Mouse (Mus musculus): ENCODE measurements around the gene Ptgis.

DNA sequence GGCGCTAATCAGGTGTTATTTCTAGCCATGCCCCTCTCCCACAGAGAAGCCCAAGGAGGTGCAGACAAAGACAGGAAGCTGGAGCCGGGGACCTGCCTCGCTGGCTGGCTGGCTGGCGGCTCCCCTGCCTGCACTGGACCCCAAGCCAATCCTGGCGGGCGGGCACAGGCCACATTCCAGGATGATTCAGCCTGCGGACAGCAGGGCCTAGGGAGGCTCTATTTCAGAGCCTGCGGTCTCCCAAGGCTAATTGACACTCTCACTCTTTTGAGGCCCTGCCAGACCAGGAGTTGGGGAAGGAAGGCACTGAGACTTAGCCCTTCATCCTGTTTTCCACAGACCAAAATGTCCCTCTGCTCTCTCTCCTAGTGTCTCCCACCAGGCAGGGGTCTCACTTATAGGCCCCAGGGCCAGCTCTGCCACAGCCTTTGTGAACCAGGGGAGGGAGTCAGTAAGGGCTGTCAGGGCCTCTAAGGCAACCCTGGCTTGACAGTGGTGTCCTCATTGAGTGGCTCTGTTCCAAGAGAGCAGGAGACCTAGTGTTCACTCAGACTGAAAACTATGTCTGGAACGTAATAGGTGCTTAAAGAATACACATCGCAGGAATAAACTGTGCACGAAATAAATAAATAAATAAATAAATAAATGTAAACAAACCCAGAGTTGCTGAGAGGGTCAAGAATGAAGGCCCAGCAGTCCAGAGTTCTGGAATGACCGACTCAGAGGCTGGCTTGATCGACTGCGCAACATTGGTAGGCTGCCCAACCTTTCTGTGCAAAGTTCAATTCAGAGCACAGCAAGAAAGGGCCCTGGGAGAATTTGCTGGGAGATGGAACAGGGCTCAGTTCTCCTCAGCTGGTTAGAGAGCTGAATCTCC is 8.0 kb downstream of the Ptgis start:
- no peak for TF ChIP-seq CTCF (IDR thresholded peaks at IDR 0.05; ENCODE audit: low read depth, low read length)
- TF ChIP-seq GATA1 (IDR thresholded peaks at IDR 0.05; ENCODE audit: borderline replicate concordance, low read length): no peak
- no peak for TF ChIP-seq TAL1 (conservative IDR thresholded peaks at IDR 0.05; ENCODE audit: low read depth, low read length)
- no peak for TF ChIP-seq POLR2AphosphoS5 (IDR thresholded peaks at IDR 0.05; ENCODE audit: insufficient replicate concordance, low read depth, low read length)

Measured in G1E (cell line).